Mouse (Mus musculus) spleen, adult 12 weeks (tissue): ENCODE data around the gene Mast2.

Experiments
- DNase-seq: peaks from one replicate; pipeline ENCODE4 v3.0.0; 2022; ENCODE audit warnings: low spot score

Mast2 gene

DNA sequence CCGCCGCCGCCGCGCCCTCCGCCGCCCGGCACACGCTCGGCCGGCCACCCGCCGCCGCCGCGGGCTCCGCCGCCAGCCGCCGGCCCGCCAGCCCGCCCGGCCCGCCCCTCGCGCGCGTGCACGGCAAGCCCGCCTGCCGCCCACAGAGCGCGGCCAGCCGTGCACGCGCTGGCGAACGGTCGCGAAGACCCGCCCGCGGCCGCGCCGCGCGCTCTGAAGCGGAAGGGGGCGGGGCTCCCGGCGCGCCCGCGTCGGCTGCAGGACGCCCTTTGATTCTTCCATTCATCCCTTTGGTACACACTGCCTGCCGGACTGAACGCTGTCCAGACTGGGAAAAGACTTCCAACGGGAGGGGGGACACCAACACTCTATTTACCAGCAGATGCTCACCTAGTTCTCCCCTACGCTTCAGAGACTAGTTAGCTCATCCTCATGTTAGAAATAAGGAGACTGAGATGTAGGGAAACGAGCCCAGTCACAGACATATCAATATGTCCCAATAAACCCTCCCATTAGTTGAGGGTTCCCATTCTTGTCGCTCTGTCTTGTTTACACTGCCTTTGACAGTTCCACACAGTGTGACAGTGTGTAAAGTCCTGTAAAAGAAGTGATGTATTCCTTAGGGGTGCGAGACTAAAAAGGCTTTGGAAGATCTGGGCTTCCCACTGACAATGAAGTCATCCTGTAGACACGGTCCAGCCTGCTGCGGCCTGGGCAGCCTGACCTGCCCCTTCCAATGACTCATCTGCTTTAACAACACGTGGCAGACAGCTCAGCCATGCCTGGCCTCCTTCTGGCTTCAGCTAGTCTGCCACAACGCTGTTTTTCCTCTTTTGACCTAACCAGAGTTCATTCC, at the start of gene Mast2:
Gene Mast2, minus strand, starts transcription at position 58 of the 856 bp plus-strand sequence.
- DNase-seq: peak; percentile 80

DNA sequence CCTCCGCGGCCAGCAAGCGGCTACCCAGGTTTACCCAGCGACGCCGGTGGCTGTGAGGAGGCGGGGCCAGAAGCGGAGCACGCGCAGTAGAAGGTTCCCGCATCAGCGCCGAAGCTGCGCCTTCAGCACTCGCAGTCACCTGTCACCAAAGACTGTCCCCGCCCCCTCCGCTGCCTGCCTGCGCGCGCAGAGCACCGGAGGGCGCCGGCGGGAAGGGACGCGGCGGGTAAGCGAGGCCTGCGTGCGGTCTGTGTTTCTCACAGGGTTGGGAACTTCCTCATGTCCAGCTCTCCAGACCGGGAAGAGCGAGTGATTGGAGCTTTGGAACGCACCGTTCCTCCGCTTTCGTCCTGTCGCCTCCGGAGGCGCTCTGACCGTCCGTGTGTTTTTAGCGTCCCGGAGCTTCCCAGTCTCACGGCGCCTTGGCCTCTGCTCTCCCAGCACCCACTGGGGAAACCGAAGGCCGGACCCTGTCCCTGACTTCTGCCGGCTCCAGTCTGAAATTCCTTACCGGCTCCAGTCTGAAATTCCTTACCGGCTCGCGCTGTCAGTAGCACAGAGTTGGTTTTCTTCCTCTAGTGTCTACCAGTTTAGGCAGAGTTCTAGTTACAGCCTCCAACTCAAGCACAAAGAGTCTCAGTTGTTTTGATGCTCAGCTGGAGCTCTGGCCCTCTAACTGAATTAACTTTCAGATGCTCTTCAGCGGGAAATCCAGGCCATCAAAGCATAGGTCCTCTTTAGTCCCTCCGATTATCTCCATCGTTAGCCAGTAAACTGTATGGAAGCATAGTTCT, 43.6 kb upstream of the Mast2 start, which contains the start of gene Ipp:
Gene Ipp, plus strand, starts transcription at position 125 of the 794 bp plus-strand sequence.
- DNase-seq: peak; percentile 95

DNA sequence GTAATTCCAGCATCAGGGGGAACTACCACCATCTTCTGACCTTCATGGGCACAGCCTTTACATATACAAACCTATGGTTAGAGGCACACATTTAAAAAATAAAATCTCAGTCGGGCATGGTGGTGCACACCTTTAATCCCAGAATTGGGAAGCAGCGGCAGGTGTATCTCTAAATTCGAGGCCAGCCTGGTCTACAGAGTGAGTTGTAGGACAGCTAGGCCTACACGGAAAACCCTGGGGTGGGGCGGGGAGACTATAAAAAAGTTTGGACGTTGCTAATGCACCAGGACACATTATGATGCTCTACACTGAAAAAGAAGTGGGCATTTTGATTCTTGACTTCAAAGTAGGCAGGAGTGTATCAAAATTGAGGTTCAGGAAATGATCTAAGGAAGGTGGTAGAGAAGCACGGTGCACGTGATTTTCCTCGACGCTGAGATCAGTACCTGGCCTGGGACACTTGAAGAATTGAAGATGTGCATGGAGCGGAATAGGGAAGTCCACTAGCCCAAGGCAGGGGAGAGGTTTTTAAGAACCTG, 43.0 kb upstream of the Mast2 start:
- DNase-seq: peak; percentile 4

DNA sequence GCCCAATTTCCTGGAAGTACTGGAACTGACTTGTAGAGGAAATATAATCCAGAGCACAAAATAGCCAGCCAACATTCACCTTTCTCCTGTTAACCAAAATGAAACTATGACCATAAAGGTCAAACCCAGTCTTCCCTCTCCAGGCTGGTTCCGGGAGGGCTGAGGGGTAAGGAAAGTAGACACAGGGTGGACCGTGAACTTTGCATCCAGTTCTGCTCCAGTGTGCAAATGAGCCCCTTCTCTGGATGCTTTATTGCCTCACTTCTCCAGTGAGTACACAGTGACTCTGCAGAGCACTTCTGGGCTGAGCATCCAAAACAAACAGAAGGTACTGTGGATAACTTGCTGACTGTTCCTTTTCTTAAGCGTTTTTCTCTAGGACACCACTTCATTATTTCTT, 36.0 kb upstream of the Mast2 start:
- no peak for DNase-seq

DNA sequence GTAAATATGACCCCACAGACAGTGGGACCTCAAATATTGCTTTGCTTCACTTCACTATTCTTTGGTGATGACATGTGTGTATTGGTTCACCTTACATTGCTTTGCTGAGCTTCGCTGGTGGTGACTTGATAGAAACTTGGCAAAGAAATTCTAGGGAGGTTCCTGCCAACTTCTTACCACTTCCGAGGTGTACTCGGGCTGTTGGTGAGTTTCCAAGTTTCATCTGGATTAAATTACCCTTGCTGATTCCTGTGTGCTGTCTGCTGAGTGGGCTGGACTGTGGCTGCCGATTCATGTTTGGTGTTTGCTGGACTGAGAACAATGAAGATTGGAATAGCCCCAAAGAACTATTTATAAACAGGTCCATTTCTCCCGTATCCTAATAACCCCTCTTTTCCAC, 29.7 kb upstream of the Mast2 start:
- no peak for DNase-seq

DNA sequence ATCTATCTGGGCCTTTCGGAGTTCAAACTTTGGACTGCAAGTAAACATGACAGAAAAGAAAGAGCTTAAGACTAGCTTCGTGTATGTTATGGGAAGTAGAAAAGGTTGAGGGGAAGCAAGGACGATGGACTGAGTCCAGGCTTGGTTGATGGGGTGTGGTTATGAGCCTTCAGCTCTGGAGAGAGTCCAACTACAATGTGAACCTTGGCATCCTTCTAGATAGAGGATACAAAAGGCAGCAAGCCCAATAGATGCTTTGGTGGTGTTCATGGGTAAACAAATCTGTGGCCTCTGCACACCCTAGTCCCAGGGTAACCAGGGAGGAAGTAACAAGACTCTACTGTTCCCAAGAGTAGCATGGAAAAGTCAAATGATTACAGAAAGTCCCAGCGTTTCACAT, 28.5 kb upstream of the Mast2 start:
- no peak for DNase-seq

DNA sequence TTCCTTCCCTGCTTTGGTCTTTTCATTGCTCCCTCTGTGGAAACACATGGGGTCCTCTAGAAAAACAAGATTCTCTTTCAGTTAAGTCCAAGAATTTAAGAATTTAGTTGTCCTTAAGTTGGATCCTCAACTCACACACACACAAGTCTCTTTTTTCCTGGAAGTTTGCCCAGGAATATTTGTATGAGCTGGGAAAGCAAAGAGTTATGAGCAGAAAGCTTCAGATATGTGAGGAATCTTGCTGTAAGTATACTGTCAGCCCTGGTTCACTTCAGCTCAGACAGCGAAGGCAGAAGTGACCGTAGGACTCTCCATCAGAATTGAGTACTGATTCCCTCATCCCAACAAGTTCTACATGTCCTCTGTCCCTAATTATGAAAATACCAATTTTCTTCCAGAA, 27.9 kb upstream of the Mast2 start:
- DNase-seq: no peak

DNA sequence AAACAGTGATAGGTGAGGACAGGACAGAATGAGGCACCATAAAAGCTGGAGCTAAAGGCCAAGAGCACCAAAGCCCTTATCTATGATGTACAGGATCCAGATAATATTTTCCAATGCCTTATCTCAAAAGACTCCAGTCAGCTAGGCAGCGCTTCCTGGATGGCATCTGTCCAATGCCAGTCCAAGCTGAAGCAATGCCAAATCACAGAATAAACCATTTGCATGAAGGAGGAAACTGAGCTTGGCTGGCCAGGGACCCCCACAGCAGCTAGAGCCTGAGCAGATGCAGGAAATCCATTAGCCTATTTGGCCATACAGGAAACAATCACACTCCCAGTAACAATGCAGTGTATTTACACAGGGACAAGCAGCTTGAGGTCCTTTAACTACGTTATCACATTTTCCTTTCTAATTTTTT, 27.1 kb upstream of the Mast2 start:
- DNase-seq: no peak

DNA sequence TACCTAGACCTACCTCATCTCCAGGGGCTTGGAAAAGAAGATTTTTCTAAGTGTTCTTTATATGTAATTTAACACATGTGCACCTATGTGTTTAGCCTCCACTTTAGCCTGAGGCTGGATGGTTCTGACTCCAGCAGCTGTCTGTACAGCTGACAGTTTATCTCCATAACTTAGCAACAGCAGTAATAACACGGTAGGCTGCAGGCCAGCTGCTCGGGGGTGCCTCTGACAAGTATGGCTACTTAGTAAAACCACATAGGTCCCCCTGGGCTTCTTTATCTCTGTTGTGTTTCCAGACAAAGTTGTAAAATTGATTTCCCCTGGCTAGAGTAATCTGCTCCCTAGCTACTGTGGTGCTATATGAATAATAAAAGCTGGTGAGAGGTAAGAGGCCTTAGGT, 19.5 kb upstream of the Mast2 start:
- no peak for DNase-seq

DNA sequence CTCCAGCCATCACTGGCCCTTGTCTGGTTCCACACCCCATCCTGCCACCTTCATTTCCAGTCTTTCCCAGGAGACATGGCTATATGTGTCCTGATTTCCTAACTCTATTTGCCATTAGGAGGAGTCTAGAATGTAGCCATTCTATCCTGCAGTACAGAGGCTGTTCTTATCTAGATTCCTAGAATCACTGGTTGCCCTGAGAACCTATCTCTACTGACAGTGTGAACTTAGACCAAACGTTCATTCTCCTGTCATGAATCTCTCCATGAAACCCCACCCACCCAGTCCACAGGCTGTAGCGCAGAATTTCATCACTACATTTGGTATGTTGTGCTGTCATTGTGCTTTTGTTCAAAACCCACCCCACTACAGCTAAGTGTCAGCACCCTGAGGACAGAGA, 17.3 kb upstream of the Mast2 start:
- no peak for DNase-seq

DNA sequence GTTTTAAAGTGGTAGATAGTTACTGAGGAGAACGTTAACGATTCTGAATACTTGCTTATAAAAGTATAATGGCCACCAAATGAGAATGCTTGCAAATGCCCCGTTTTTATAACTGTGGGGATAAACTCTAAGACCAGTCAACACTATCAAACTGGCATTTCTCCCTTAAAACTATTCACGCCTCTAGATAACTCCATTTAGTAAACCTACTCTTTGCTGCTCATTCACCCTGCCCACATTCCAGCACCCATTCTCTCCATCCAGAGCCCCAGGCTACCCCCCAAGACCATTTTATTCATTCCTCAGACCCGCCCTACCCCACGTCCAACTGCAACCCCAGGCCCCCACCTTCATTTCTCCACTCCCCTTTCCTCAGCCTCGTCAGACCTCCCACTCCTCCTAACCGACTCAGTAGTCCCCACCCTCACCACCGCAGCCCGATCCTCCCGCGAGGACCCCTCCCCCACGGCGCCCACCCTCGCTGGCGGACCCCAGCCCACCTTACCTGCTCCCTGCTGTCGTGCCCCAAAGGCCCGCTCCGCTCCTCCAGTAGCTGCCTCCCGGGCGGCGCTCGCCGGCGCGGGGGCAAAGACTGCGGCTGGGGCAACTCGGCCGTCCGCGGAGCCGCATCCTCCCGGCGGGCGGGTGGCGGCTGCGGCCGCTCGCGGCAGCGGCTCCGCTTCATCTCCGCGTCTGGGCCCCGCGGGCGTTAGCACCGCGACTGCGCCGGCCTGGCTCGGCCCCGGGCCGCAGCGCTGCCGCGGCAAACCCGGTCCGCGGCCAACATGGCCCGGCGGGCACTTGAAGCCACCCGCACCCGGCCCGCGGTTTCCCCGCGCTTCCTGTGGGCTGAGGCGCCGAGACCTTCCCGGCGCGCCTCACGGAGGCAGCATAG, 505 bp downstream of the Mast2 start:
- peak; percentile 42 for DNase-seq

DNA sequence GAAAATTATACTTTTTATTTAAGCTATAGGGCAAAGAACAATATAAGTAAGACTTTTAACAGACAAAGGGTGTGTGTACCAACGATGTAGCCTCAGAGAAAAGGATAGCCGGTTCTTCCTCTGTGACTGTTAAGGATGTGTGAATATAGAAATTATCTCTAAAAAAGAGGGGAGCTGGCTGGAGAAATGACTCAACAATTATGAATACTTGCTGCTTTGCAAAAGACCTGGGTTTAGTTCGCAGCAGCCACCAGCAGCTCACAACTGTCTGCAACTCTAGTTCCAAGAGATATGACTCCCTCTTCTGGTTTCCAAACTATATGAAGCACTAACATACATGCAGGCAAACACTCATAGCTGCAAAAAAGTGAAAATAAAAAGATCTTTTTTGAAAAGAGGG, 2.0 kb downstream of the Mast2 start:
- DNase-seq: no peak

DNA sequence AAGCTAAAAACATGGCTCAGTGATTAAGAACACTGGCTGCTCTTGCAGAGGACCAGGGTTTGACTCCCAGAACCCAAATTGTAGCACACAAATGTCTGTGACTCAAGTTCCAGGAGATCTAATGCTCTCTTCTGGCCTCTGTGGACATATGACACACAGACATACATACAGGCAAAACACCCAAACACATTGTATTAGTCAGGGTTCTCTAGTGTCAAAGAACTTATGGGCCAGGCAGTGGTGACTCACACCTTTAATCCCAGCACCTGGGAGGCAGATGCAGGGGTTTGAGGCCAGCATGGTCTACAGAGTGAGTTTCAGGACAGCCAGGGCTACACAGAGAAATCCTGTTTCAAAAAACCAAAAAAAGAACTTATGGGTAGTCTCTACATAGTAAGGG, 12.4 kb downstream of the Mast2 start:
- no peak for DNase-seq

DNA sequence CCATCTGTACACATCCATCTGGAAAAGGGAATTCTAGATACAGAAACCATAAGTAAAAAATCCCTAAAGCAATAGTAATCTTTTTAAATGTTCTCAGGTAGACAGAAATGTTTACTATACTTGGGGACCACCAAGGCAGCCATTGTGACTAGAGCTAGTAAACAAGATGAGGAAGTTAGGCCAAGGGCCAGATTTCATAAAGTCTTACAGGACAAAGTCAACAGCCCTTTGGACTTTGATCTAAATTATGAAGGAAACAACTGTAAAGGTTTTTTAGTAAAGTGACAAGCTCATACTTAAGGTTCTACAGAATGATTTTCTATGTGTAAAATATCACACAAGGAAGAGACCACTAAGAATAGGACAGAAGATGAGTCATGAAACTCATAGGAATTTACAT, 14.0 kb downstream of the Mast2 start:
- no peak for DNase-seq

DNA sequence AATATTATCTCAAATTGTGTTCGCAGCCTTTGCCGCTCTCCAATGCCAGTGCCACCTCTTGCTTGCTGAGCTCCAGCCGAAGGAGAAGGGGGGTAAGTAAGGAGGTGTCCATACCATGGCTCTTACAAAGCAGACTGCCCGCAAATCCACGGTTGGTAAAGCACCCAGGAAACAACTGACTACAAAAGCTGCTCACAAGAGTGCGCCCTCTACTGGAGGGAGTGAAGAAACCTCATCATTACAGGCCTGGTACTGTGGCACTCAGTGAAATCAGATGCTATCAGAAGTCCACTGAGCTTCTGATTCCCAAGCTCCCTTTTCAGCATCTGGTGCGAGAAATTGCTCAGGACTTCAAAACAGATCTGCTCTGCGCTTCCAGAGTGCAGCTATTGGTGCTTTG, 15.3 kb downstream of the Mast2 start:
- DNase-seq: peak; percentile 52

DNA sequence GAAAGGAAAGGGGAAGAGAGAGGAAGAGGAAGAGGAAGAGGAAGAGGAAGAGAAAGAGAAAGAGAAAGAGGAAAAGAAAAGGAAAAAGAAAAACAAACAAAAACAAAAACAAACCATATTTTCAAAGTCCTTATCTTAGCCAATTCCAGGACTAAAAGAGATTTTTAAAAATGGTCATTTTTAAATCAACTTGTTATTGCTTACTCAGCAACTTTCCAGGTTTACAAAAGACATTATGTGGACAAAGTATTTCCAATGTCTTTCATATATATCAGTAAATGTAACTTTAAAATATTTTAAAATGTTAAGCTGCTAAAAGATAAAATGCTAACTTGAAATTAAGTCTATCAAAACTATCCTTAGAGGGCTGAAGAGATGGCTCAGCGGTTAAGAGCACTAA, 24.6 kb downstream of the Mast2 start:
- DNase-seq: no peak

DNA sequence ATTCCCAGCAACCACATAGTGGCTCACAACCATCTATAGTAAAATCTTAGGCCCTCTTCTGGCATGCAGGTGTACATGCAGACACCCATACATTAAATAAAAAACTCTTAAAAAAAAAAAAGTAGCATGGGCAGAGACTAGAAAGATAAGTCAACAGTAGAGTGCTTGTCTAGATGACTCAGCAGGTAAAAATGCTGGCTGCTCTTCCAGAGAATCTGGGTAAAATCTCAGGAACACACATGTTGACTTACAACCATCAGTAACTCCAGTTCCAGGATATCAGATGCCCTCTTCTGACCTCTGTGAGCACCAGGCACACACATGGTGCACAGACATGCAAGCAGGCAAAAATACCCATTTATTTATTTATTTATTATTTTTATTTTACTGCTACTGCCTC, 25.4 kb downstream of the Mast2 start:
- no peak for DNase-seq

DNA sequence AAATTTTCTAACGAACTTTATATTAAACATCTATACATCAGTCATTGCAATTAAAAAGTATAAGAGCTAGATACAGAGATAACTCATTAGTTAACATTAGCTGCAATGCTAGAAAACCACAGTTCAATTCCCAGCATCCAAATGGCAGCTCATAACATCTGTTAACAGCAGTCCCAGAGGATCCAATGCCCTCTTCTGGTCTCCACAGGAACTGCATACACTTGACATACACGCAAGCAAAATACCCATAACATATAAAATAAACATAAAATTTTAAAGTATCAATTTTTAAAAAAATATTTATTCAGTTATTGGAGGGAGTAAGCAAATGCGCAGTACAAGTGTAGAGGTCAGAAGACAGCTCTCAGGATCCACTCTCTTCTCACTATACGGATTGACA, 28.4 kb downstream of the Mast2 start:
- DNase-seq: no peak

DNA sequence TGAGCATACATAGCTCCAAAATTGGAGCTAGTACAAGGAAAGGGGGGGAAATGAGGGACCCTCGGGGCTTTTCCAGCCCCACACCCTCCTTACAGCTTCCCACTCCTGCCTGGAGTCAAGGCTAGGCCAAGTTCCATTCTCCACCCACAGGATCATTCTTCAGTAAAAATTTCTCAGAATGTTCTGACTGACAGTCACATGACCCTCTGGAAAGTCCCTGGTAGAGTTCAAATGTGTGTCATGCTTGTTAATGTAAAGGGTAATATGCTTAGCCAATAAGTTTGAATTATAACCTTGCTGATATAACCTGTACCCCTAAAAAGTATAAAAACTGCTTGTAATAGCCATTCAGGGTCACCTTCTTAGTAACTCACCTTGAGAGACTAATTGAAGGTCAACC, 41.8 kb downstream of the Mast2 start:
- no peak for DNase-seq

DNA sequence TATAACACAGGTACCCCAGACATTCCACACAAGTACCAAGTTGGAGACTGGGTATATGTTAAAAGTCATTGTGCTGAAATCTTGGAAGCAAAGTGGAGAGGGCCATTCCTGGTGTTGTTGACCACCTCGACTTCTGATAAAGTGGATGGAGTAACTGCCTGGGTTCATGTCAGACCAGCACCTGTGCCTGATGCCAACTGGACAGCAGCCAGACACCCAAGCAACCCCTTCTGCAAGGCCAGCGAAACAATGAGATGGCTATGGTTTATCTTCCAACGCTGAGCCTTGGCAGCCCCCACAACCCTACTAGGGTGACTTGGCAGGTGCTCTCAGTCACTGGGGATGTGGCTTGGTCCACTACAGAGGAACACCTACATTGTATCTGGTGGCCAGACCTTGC, 42.8 kb downstream of the Mast2 start:
- no peak for DNase-seq

DNA sequence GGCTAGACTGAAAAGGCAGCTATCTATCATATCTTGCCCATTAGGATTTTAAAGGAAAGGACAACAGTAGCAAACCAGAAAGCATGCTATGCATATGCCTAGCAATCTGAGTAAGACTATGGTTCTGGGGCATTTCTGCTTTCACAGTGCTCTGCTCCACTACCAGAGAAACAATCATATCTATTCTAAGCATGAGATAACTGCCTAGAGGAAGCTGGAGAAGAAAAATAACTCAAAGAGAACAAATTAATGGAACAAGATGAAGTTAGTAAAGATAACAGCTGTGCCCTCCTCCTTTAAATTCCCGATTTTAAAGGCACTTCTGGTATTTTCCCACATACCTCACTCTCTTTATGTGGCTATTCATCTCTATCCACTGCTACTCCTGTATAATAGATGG, 51.0 kb downstream of the Mast2 start:
- no peak for DNase-seq

DNA sequence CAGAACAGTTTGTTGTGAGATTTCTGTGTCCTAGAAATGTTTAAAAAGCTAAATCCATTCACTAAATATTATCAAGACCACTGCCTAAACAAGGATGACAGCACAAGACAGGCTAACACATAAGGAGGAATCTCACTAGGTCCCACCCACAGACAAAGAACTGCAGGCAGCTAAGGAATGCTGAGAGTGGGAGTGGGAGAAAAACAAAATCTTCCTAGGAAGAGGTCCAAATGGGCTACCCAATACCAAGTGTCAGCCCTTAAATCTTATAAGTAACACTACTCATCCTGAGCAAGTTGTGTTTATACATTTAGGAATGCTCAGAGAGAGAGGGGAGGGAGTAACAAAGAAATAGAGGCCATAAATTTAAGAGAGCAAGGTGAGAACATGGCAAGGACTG, 52.6 kb downstream of the Mast2 start:
- no peak for DNase-seq
